Mouse (Mus musculus) layer of hippocampus, adult 6 months (tissue): Measurements from ENCODE around the gene Klk1b21. TPM values are rescaled to one million over a fixed set of nuclear protein-coding genes. Genes with fewer than 3 reads are reported as not detected.

Experiments used
- long read RNA-seq, 2 experiments: library from polyadenylated mRNA; unstranded; transcript quantifications; one replicate each; pipeline ENCODE4 v2.0.0; 2019 to 2020
- polyA plus RNA-seq: library from polyadenylated mRNA; unstranded; fragments of <200 nt; fragmentation: Nextera tagmentation; gene quantifications from 2 replicates; pipeline ENCODE4 v1.2.3, GENCODE M21; 2021

Klk1b21 gene
- polyA plus RNA-seq = not detected in 2 replicates
- long read RNA-seq, experiment 1 = 0 reads
- long read RNA-seq, experiment 2 = 0 reads

GRCm38 (mm10) chr7:44102028-44102427 lies at the start of gene Klk1b21:
Gene Klk1b21, plus strand, starts transcription at chr7:44102328.

GRCm38 (mm10) chr7:44112373-44112772 lies 10.2 kb downstream of the Klk1b21 start, which contains the start of gene Klk1b22:
Gene Klk1b22, plus strand, starts transcription at chr7:44112673.

GRCm38 (mm10) chr7:44136467-44136866 lies 34.3 kb downstream of the Klk1b21 start, which contains the start of gene Klk1b16:
Gene Klk1b16, plus strand, starts transcription at chr7:44136767.

Other genes with a start within 250 kb of the Klk1b21 start
- gene Klk4, start 221.2 kb upstream of the Klk1b21 start, polyA plus RNA-seq = not detected in 2 replicates
- not detected in 2 replicates for gene Klk15, start 168.6 kb upstream of the Klk1b21 start, polyA plus RNA-seq
- not detected in 2 replicates for gene Klk1b8, start 151.7 kb upstream of the Klk1b21 start, polyA plus RNA-seq
- not detected in 2 replicates for gene Klk1b1, start 135.6 kb upstream of the Klk1b21 start, polyA plus RNA-seq
- gene Klk1b9, start 126.3 kb upstream of the Klk1b21 start, polyA plus RNA-seq = not detected in 2 replicates
- not detected in 2 replicates for gene Klk1b11, start 106.5 kb upstream of the Klk1b21 start, polyA plus RNA-seq
- not detected in 2 replicates for gene Klk1b26, start 90.2 kb upstream of the Klk1b21 start, polyA plus RNA-seq
- 0.16 and 0.28 TPM in 2 replicates for gene Klk1b27, start 50.0 kb upstream of the Klk1b21 start, polyA plus RNA-seq
- gene Klk1b22, start 10.3 kb downstream of the Klk1b21 start, polyA plus RNA-seq = not detected in 2 replicates
- not detected in 2 replicates for gene Klk1b16, start 34.4 kb downstream of the Klk1b21 start, polyA plus RNA-seq
- gene Klk1b24, start 85.9 kb downstream of the Klk1b21 start, polyA plus RNA-seq = 0.23 TPM in 1 of 2 replicates, not detected in the other
- gene Klk1b3, start 95.9 kb downstream of the Klk1b21 start, polyA plus RNA-seq = not detected in 2 replicates
- not detected in 2 replicates for gene Klk1b4, start 105.1 kb downstream of the Klk1b21 start, polyA plus RNA-seq
- not detected in 2 replicates for gene Klk1b5, start 113.6 kb downstream of the Klk1b21 start, polyA plus RNA-seq
- not detected in 2 replicates for gene Klk1, start 123.0 kb downstream of the Klk1b21 start, polyA plus RNA-seq
- not detected in 2 replicates for gene Gm36864, start 133.8 kb downstream of the Klk1b21 start, polyA plus RNA-seq
- 1.8 and 2.1 TPM in 2 replicates for gene 1700028J19Rik, start 144.4 kb downstream of the Klk1b21 start, polyA plus RNA-seq
- gene 2410002F23Rik, start 144.4 kb downstream of the Klk1b21 start, polyA plus RNA-seq = 110 and 113 TPM in 2 replicates
- gene Acp4, start 155.1 kb downstream of the Klk1b21 start, polyA plus RNA-seq = not detected in 2 replicates
- gene Gm15517, start 159.1 kb downstream of the Klk1b21 start, polyA plus RNA-seq = not detected in 2 replicates
- gene Clec11a, start 204.6 kb downstream of the Klk1b21 start, polyA plus RNA-seq = 3.0 and 3.8 TPM in 2 replicates
- gene Shank1, start 207.9 kb downstream of the Klk1b21 start, polyA plus RNA-seq = 89.2 and 112 TPM in 2 replicates